Mouse (Mus musculus) hindbrain, embryonic 16.5 days (tissue): ENCODE results near the gene Ankrd11. TPM values are rescaled to one million over a fixed set of nuclear protein-coding genes. Genes with fewer than 3 reads are reported as not detected.
A peak's percentile ranks its signal among the peaks of the same experiment; 100 is the strongest.

Experiments used
- ATAC-seq: fragments of 200-750 bp; cut with Nextera tagmentation; 2 replicates; pipeline ENCODE4 v1.8.0; 2017; ENCODE audit warnings: moderate TSS enrichment, moderate library complexity
- H3K27ac ChIP-seq: fragments of 300-500 bp; sonication (generic); 2 replicates; pipeline ENCODE4 v1.5.1; 2014; ENCODE audit warnings: low read depth, mild to moderate bottlenecking, control low read depth, low read length, moderate library complexity
- H3K27me3 ChIP-seq: fragments of 300-500 bp; sonication (generic); replicated peaks from 2 replicates; pipeline ENCODE4 v1.6.1; 2014; ENCODE audit warnings: low read length; ENCODE audit not compliant: control insufficient read depth, insufficient read depth
- H3K36me3 ChIP-seq: fragments of 300-500 bp; sonication (generic); 2 replicates; pipeline ENCODE4 v1.6.1; 2014; ENCODE audit warnings: mild to moderate bottlenecking, low read length, moderate library complexity, mixed read lengths; ENCODE audit not compliant: control insufficient read depth, insufficient read depth
- H3K4me1 ChIP-seq: fragments of 300-500 bp; sonication (generic); 2 replicates; pipeline ENCODE4 v1.6.1; 2014; ENCODE audit warnings: low read depth, low read length; ENCODE audit not compliant: control insufficient read depth, insufficient read depth
- H3K4me2 ChIP-seq: fragments of 300-500 bp; sonication (generic); 2 replicates; pipeline ENCODE4 v1.6.1; 2014; ENCODE audit warnings: mild to moderate bottlenecking, low read length, control low read depth, moderate library complexity
- H3K4me3 ChIP-seq: fragments of 300-500 bp; sonication (generic); 2 replicates; pipeline ENCODE4 v1.5.1; 2014; ENCODE audit warnings: mild to moderate bottlenecking, low read length, control low read depth, moderate library complexity
- H3K9ac ChIP-seq: fragments of 300-500 bp; sonication (generic); 2 replicates; pipeline ENCODE4 v1.6.1; 2014; ENCODE audit warnings: low read depth, mild to moderate bottlenecking, control low read depth, low read length, moderate library complexity
- H3K9me3 ChIP-seq: fragments of 300-500 bp; sonication (generic); 2 replicates; pipeline ENCODE4 v1.6.1; 2014; ENCODE audit warnings: mild to moderate bottlenecking, low read length, moderate library complexity; ENCODE audit not compliant: control insufficient read depth
- WGBS: fragments of 180-500 bp; shearing (Covaris S2); extraction: QIAGEN DNeasy Blood & Tissue Kit; methylation state at CpG from one replicate; pipeline ENCODE4 v1.1.7; 2014; 5-methylcytosine and 5-hydroxymethylcytosine counted together
- polyA plus RNA-seq: library from polyadenylated mRNA; unstranded; fragments of >200 nt; fragmentation: Nextera tagmentation; extraction: Ambion mirVana; gene quantifications from 2 replicates; pipeline ENCODE4 v1.2.1, GENCODE M21; 2015

The Ankrd11 gene
- polyA plus RNA-seq, 1 experiment from 2014 or later, result 22.9 TPM

DNA sequence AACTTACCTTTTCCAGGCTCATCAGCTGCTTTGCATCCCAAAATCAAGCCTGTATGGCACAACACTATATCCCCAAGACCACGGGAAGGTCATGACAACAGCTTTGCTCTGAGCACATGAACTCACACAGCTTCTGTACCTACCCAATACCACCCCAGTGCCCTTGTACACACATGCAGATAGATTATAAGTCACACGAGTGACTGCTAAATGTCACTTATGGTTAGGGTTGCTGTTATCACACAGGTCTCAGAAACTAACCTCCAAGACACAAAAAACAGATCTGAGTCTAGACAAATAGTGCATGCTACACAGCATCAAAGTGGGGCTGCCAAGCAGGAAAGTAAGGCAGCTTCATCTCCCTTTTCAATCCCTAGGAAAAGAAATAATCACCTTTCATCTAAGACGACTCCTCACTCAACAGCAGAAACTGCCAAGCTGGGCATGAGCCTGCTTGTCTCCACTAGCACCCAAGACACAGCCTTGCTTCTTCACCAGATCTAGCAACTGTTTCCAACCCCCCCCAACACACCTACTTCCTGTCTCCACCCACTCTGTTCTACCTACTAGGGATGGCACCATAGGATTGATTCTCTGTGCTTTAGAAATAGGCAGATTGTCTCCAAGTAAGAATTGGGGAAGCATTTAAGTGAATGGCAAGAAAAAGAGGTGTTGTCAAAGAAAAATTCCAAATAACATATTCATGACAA, 87.8 kb downstream of the Ankrd11 start:
- no peaks in the 10 kb centered on the region for H3K36me3 ChIP-seq
- H3K27ac ChIP-seq, result no peak overlapping the region
- WGBS, result 83% methylated on average over 3 of the region's 3 CpGs
- H3K4me3 ChIP-seq, result no peak overlapping the region
- H3K9ac ChIP-seq, result no peak overlapping the region
- H3K4me1 ChIP-seq, result peaks cover 2% of the 10 kb centered on the region
- H3K4me2 ChIP-seq, result no peak overlapping the region
- H3K27me3 ChIP-seq, result no peaks in the 10 kb centered on the region
- ATAC-seq, result no peak
- no peaks in the 10 kb centered on the region for H3K9me3 ChIP-seq

DNA sequence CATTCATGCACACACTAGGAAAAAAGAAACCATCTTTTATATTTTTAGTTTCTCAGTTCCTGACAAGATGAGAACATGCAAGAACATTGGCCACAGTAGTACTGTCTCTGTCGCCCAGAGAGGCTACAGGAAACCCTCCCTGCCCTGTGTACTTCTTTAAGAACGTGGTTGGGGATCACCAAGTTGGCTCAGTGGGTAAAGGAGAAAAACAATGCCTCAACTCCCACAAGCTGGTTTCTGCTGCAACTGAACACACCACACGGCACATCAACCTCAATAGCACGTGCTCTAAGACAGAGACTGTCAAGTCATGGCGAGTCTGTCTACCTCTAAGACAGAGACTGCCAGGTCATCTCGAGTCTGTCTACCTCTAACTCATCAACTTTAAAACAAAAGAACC, 89.0 kb downstream of the Ankrd11 start:
- Histone ChIP-seq H3K9ac (no peak overlapping the region), H3K4me2 (no peak overlapping the region), H3K36me3 (no peaks in the 10 kb centered on the region), H3K27me3 (no peaks in the 10 kb centered on the region), H3K27ac (no peak overlapping the region), H3K9me3 (no peaks in the 10 kb centered on the region), H3K4me1 (peaks cover 2% of the 10 kb centered on the region), H3K4me3 (no peak overlapping the region)
- 90% methylated on average over 6 of the region's 6 CpGs for WGBS
- ATAC-seq, result no peak

DNA sequence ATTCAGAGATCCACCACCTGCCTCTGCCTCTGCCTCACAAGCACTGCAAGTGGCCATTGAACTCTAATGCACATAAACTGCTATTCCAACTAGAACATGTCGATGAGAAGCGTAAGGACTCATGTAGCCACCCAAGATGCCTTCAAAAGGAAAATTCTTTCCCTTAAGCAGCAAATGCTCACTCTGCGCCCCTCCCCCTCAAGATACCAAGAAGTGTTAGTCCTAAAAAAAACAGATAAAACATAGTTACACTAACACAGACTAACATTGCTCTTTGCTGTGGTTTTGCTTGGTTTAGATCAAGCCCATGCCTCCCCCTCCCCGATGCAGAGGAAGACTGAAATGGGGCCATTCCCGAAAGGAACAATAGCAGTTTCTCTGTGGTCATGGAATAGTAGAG, 90.6 kb downstream of the Ankrd11 start:
- no peaks in the 10 kb centered on the region for H3K9me3 ChIP-seq
- no peaks in the 10 kb centered on the region for H3K27me3 ChIP-seq
- no peak for ATAC-seq
- H3K36me3 ChIP-seq, result no peaks in the 10 kb centered on the region
- 88% methylated on average over 5 of the region's 5 CpGs for WGBS
- H3K4me1 ChIP-seq, result peaks cover 2% of the 10 kb centered on the region
- H3K27ac ChIP-seq, result no peak overlapping the region
- H3K4me3 ChIP-seq, result no peak overlapping the region
- H3K4me2 ChIP-seq, result no peak overlapping the region
- H3K9ac ChIP-seq, result no peak overlapping the region

DNA sequence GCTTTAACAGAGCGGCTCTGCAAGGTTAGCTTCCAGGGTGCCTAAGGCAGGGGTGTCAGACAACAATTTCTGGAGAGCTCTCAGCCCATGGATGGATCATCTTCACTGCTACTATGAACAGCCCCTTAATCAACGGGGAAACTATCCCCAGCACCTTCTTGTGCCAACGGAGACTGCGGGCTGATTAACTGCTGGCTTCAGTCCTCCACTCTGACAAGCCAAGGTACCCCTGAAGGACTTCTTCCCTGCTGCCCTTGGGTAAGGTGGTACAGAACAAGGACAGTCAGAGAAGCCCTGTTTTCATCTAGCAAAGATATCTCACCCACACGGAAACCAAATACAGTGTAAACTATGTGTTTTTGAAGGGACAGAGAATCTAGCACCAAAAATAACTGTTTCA, 92.4 kb downstream of the Ankrd11 start:
- 81% methylated on average over 5 of the region's 5 CpGs for WGBS
- Histone ChIP-seq H3K9ac (no peak overlapping the region), H3K9me3 (no peaks in the 10 kb centered on the region), H3K4me1 (peaks cover 2% of the 10 kb centered on the region), H3K27me3 (no peaks in the 10 kb centered on the region), H3K36me3 (no peaks in the 10 kb centered on the region), H3K4me3 (no peak overlapping the region), H3K4me2 (no peak overlapping the region), H3K27ac (no peak overlapping the region)
- ATAC-seq, result no peak

DNA sequence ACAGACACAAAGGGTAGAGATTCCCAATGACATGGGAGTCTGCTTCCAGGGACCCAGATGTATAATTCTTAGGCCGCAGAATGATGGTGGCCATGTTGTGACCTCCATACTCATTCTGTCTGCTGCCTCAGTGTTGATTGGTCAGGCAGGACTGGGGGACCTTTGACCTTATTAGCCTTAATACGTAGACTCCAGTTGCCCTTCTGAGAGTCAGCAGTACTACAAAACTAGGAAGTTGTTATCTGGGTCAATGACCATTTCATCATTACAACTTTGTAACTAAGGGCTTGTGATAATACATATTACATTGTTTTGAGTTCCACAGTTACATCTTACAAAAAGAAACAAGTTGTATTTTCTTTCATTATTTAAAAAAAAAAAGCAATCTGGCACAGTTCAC, 96.3 kb downstream of the Ankrd11 start:
- Histone ChIP-seq H3K36me3 (no peaks in the 10 kb centered on the region), H3K27me3 (no peaks in the 10 kb centered on the region), H3K4me2 (no peak overlapping the region), H3K9me3 (no peaks in the 10 kb centered on the region), H3K27ac (no peak overlapping the region), H3K9ac (no peak overlapping the region), H3K4me1 (peaks cover 9% of the 10 kb centered on the region), H3K4me3 (no peak overlapping the region)
- 79% methylated on average over 2 of the region's 2 CpGs for WGBS
- no peak for ATAC-seq

DNA sequence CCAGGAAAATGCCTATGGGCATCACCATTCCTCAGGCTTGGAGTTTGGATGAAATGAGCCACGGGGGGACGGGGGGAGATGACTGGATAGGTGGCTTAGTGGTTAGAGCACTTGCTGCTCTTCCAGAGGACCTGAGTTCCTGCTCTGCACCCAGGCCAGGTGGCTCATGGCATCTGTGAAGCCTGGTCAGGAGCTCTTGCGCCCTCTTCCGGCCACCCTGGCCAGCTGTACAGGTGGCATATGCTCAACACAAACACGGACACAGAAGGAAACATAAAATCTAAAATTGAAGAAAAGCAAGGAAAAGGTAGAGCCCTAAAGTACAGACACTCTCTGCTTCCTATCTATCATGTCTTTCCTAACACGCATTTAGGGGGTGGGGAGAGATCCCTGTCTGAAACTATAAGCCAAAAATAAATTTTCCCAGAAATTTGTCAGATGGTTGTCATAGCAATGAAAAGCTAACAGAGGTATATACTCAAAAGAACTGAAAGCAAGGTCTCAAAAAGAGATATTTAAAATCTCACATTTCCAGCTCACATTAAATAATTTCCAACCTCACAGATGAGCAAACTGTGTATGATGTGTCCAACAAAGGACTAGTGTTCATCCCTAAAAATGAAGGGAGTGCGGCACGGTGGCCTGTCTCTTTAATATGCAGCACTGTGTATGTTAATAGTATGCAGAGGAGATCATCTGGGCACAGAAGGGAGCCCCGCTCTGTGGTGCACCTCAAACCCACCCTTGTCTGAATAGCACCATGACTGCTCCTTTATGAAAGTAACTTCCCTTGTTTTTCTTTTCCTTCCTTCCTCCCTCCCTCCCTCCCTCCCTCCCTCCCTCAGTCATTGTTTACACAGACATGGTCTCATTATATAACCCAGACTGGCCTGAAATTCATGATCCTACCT, 99.0 kb downstream of the Ankrd11 start:
- Histone ChIP-seq H3K27ac (peak overlapping the region; percentile 23; the same call in 1 of the 2 replicates), H3K9ac (no peak overlapping the region), H3K9me3 (no peaks in the 10 kb centered on the region), H3K4me2 (no peak overlapping the region), H3K36me3 (no peaks in the 10 kb centered on the region), H3K27me3 (no peaks in the 10 kb centered on the region), H3K4me3 (no peak overlapping the region), H3K4me1 (peaks cover 10% of the 10 kb centered on the region)
- 59% methylated on average over 9 of the region's 9 CpGs for WGBS
- ATAC-seq, result no peak

DNA sequence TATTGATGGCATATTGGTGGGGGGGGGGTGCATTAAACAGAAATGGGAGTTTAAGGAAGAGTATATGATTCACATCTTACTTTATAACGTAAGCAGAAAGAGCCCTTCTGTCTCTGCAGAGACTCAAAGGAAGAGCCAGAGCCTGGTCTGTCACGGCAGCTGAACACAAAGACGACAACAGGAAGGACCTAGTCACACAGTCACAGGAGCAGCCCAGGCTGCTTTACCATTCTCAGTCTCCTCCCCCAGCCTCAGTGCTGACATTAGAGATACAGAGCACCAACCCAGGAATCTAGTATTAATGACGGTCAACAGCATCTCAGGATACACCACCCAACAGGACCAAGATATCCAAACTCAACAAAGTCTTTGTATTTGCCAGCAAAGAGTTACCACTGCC, 103.5 kb downstream of the Ankrd11 start:
- Histone ChIP-seq H3K4me1 (peaks cover 24% of the 10 kb centered on the region), H3K36me3 (no peaks in the 10 kb centered on the region), H3K4me3 (no peak overlapping the region), H3K9me3 (no peaks in the 10 kb centered on the region), H3K9ac (no peak overlapping the region), H3K27ac (no peak overlapping the region), H3K4me2 (no peak overlapping the region), H3K27me3 (no peaks in the 10 kb centered on the region)
- WGBS, result 36% methylated on average over 4 of the region's 4 CpGs
- no peak for ATAC-seq

DNA sequence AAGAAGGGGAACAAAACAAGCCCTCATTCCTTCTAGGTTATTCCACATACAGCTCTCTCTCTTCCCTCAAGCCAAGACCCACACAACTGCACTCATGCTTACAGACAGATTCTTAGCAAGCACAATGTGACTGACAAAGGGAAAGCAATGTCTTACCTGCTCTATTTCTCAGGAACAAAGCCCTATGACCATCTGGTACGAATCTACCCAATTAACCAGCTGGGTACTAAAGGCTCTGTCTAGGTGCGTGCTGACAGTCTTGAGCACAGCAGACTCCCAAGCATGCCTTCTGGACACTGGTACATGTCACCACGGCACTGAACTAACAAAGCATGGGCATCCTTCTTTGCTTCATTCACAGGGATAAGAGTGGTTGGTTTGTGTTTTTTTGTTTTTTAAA, 103.9 kb downstream of the Ankrd11 start:
- Histone ChIP-seq H3K27me3 (no peaks in the 10 kb centered on the region), H3K9me3 (no peaks in the 10 kb centered on the region), H3K4me2 (no peak overlapping the region), H3K36me3 (no peaks in the 10 kb centered on the region), H3K27ac (no peak overlapping the region), H3K4me1 (peaks cover 24% of the 10 kb centered on the region), H3K4me3 (no peak overlapping the region), H3K9ac (no peak overlapping the region)
- ATAC-seq, result peak; percentile 32; the same call in 1 of the 2 replicates
- WGBS, result 48% methylated on average over 3 of the region's 3 CpGs

- no peak for ATAC-seq
- WGBS, result 86% methylated on average over 2 of the region's 2 CpGs
- Histone ChIP-seq H3K36me3 (no peaks in the 10 kb centered on the region), H3K4me3 (no peak overlapping the region), H3K4me2 (no peak overlapping the region), H3K27me3 (no peaks in the 10 kb centered on the region), H3K9ac (no peak overlapping the region), H3K9me3 (no peaks in the 10 kb centered on the region), H3K4me1 (peaks cover 22% of the 10 kb centered on the region), H3K27ac (peak overlapping the region; percentile 11; the same call in 1 of the 2 replicates)
Observed at GRCm38 (mm10) chr8:122937545-122938053, 104.5 kb downstream of the Ankrd11 start.
